Mouse (Mus musculus): ENCODE measurements around the gene Bnip2. TPM values are rescaled to one million over a fixed set of nuclear protein-coding genes. Genes with fewer than 3 reads are reported as not detected.
A peak's percentile ranks its signal among the peaks of the same experiment; 100 is the strongest.

The Bnip2 gene
- total and polyA plus RNA-seq, 3 experiments: 54.3 to 104 (median 88.1) TPM

DNA sequence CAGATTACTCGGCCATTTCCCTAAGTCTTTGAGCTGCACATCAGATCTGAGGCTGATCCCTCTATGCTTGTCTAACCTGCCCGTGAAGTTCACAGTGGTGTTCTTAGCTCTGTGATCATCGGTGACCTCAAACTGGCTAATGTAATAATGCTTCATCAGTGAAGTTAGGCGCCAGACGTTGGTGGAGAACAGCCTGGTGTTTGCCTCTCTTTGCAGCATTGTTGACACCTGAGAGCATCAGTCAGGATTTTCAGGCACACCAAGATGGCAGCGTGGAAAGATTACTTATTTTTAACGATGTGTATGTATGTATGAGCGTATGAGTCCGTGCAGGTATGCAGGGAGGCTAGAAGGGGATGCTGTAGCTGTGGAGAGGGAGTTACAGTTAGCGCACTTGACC, 3.2 kb upstream of the Bnip2 start:
- no peak for TF ChIP-seq ZMIZ1 (IDR thresholded peaks at IDR 0.05; ENCODE audit: low read depth, low read length)
- no peak for TF ChIP-seq PAX5 (IDR thresholded peaks at IDR 0.05; ENCODE audit: low read length)
- TF ChIP-seq ETS1 (conservative IDR thresholded peaks at IDR 0.05; ENCODE audit: low read depth, low read length): no peak
- peaks cover 0 to under 1% of the 10 kb centered on the region in 2 experiments for H3K36me3 ChIP-seq (replicated peaks in 1 of 2; ENCODE audit: control insufficient read depth in 1 of 2, insufficient read depth in 1 of 2, low read length in 1 of 2)
- H3K4me2 ChIP-seq (ENCODE audit: insufficient read depth, low read depth, poor library complexity, severe bottlenecking): no peak overlapping the region
- peaks cover 4 to 14% of the 10 kb centered on the region in 2 experiments; a peak in 3 of 4 replicates for H3K4me1 ChIP-seq (ENCODE audit: control insufficient read depth in 1 of 2, insufficient read depth in 2 of 2)
- no peak overlapping the region for H3K4me3 ChIP-seq (replicated peaks in 1 of 3; ENCODE audit: low read depth in 2 of 3, low read length in 2 of 3, poor library complexity in 1 of 3)
- H3K27me3 ChIP-seq (replicated peaks): no peaks in the 10 kb centered on the region
- dilution Hi-C loops (cut with MboI; ENCODE audit: extremely low pct_ligation_motif_present, extremely low pct_unique_long_range_greater_than_20kb, low sequenced_read_pairs): no loop called here
- no peak overlapping the region for H3K9ac ChIP-seq (ENCODE audit: insufficient read depth, low read depth)
- no peak for DNase-seq (ENCODE audit: extremely low read depth)
- in situ Hi-C loops (cut with MboI; ENCODE audit: low pct_ligation_motif_present, low pct_unique_long_range_greater_than_20kb, low sequenced_read_pairs): no loop called here
- peaks cover 10% of the 10 kb centered on the region for H3K79me2 ChIP-seq (replicated peaks; ENCODE audit: control insufficient read depth, extremely low read depth, insufficient read depth, poor library complexity, severe bottlenecking)
- H3K27ac ChIP-seq (ENCODE audit: insufficient read depth, low read depth): no peak overlapping the region
- H3K9me3 ChIP-seq (replicated peaks; ENCODE audit: low read length): no peaks in the 10 kb centered on the region

GRCm38 (mm10) chr9:69986571-69986970, 2.7 kb upstream of the Bnip2 start:
- dilution Hi-C loops (cut with MboI; ENCODE audit: extremely low pct_ligation_motif_present, extremely low pct_unique_long_range_greater_than_20kb, low sequenced_read_pairs) (no loop called here), in situ Hi-C loops (cut with MboI; ENCODE audit: low pct_ligation_motif_present, low pct_unique_long_range_greater_than_20kb, low sequenced_read_pairs) (no loop called here)

GRCm38 (mm10) chr9:69987579-69987978, 1.7 kb upstream of the Bnip2 start:
- Histone ChIP-seq H3K27me3 (replicated peaks) (no peaks in the 10 kb centered on the region), H3K4me1 (ENCODE audit: control insufficient read depth in 1 of 2, insufficient read depth in 2 of 2) (peaks cover 6 to 30% of the 10 kb centered on the region in 2 experiments; a peak in 3 of 4 replicates), H3K9me3 (replicated peaks; ENCODE audit: low read length) (no peaks in the 10 kb centered on the region), H3K4me2 (ENCODE audit: insufficient read depth, low read depth, poor library complexity, severe bottlenecking) (peak overlapping the region; percentile 72), H3K36me3 (replicated peaks in 1 of 2; ENCODE audit: control insufficient read depth in 1 of 2, insufficient read depth in 1 of 2, low read length in 1 of 2) (peaks cover 0 to 14% of the 10 kb centered on the region in 2 experiments), H3K79me2 (replicated peaks; ENCODE audit: control insufficient read depth, extremely low read depth, insufficient read depth, poor library complexity, severe bottlenecking) (peaks cover 25% of the 10 kb centered on the region), H3K4me3 (replicated peaks in 1 of 3; ENCODE audit: low read depth in 2 of 3, low read length in 2 of 3, poor library complexity in 1 of 3) (no peak overlapping the region), H3K9ac (ENCODE audit: insufficient read depth, low read depth) (peak overlapping the region; percentile 29; the same call in 1 of the 2 replicates), H3K27ac (ENCODE audit: insufficient read depth, low read depth) (no peak overlapping the region)
- in situ Hi-C loops (cut with MboI; ENCODE audit: low pct_ligation_motif_present, low pct_unique_long_range_greater_than_20kb, low sequenced_read_pairs) (no loop called here), dilution Hi-C loops (cut with MboI; ENCODE audit: extremely low pct_ligation_motif_present, extremely low pct_unique_long_range_greater_than_20kb, low sequenced_read_pairs) (no loop called here)
- DNase-seq (ENCODE audit: extremely low read depth): peak; percentile 92
- TF ChIP-seq CHD1 (IDR thresholded peaks at IDR 0.05; ENCODE audit: low read depth, low read length) (no peak), HCFC1 (IDR thresholded peaks at IDR 0.05; ENCODE audit: low read depth, low read length) (no peak; the same call in 1 of the 2 replicates), CHD2 (IDR thresholded peaks at IDR 0.05; ENCODE audit: low read length) (no peak), MEF2A (IDR thresholded peaks at IDR 0.05; ENCODE audit: borderline replicate concordance, low read depth, low read length) (peak; percentile 93), NRF1 (IDR thresholded peaks at IDR 0.05; ENCODE audit: low read depth, low read length) (no peak), ZNF384 (IDR thresholded peaks at IDR 0.05; ENCODE audit: low read depth, low read length) (peak; percentile 26; the same call in 1 of the 2 replicates), MXI1 (IDR thresholded peaks at IDR 0.05; ENCODE audit: low read depth, low read length) (no peak), RCOR1 (conservative IDR thresholded peaks at IDR 0.05; ENCODE audit: low read depth, low read length) (peak; percentile 71; the same call in 1 of the 2 replicates), RAD21 (IDR thresholded peaks at IDR 0.05; ENCODE audit: low read depth, low read length) (peak; percentile 97), MYC (IDR thresholded peaks at IDR 0.05; ENCODE audit: low read depth, low read length) (peak; percentile 86), KAT2A (IDR thresholded peaks at IDR 0.05; ENCODE audit: insufficient replicate concordance, low read length) (no peak), EP300 (IDR thresholded peaks at IDR 0.05; ENCODE audit: low read length) (peak; percentile 98), MAX (IDR thresholded peaks at IDR 0.05; ENCODE audit: low read length) (no peak), USF2 (conservative IDR thresholded peaks at IDR 0.05; ENCODE audit: low read depth, low read length) (no peak), IRF4 (IDR thresholded peaks at IDR 0.05; ENCODE audit: low read depth, low read length) (peak; percentile 98), TCF12 (IDR thresholded peaks at IDR 0.05; ENCODE audit: low read depth, low read length) (peak; percentile 44), BHLHE40 (IDR thresholded peaks at IDR 0.05; ENCODE audit: low read depth, low read length) (peak; percentile 88), ETS1 (conservative IDR thresholded peaks at IDR 0.05; ENCODE audit: low read depth, low read length) (peak; percentile 84; the same call in 1 of the 2 replicates), ELF1 (IDR thresholded peaks at IDR 0.05; ENCODE audit: low read depth, low read length) (peak; percentile 24; the same call in 1 of the 2 replicates), CTCF (conservative IDR thresholded peaks at IDR 0.05 in 1 of 2, IDR thresholded peaks at IDR 0.05 in 1 of 2; ENCODE audit: low read depth in 2 of 2, low read length in 2 of 2) (peak; percentile 61 to 96), NELFE (IDR thresholded peaks at IDR 0.05; ENCODE audit: low read depth, low read length) (no peak), UBTF (IDR thresholded peaks at IDR 0.05; ENCODE audit: low read depth, low read length) (no peak), POLR2A (IDR thresholded peaks at IDR 0.05; ENCODE audit: low read depth, low read length) (no peak), JUN (IDR thresholded peaks at IDR 0.05; ENCODE audit: insufficient read depth, low read depth, low read length) (peak; percentile 96)

More at GRCm38 (mm10) chr9:69986571-69986970, 2.7 kb upstream of the Bnip2 start:
- Histone ChIP-seq H3K4me2 (ENCODE audit: insufficient read depth, low read depth, poor library complexity, severe bottlenecking) (no peak overlapping the region), H3K4me3 (replicated peaks in 1 of 3; ENCODE audit: low read depth in 2 of 3, low read length in 2 of 3, poor library complexity in 1 of 3) (no peak overlapping the region), H3K4me1 (ENCODE audit: control insufficient read depth in 1 of 2, insufficient read depth in 2 of 2) (peaks cover 6 to 20% of the 10 kb centered on the region in 2 experiments; a peak in 3 of 4 replicates), H3K9ac (ENCODE audit: insufficient read depth, low read depth) (no peak overlapping the region), H3K36me3 (replicated peaks in 1 of 2; ENCODE audit: control insufficient read depth in 1 of 2, insufficient read depth in 1 of 2, low read length in 1 of 2) (peaks cover 0 to 5% of the 10 kb centered on the region in 2 experiments), H3K79me2 (replicated peaks; ENCODE audit: control insufficient read depth, extremely low read depth, insufficient read depth, poor library complexity, severe bottlenecking) (peaks cover 15% of the 10 kb centered on the region), H3K27ac (ENCODE audit: insufficient read depth, low read depth) (no peak overlapping the region), H3K9me3 (replicated peaks; ENCODE audit: low read length) (no peaks in the 10 kb centered on the region), H3K27me3 (replicated peaks) (no peaks in the 10 kb centered on the region)
- DNase-seq (ENCODE audit: extremely low read depth): no peak
- TF ChIP-seq USF1 (IDR thresholded peaks at IDR 0.05; ENCODE audit: low read depth, low read length): no peak

Data from CH12.LX (cell line).